In the genomic region with DNA sequence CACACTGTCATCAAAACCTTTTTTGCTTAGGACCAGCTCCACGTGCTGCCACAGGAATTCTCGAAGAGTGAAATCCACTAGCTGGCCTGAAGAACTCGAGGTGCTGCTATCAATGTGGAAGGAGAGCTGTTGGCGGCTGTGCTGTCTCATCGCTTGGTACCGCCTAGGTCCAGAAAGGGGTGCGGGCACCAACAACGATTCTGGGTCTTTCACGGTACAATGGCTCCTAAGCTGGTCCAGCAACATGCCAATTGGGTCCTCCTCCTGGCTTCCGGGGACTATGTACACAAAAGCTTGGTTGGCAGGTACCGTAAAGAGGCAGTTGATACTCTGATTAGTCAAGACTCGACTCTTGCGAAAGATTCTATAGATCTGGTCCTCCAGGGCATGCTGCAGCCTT, we compare ENCODE assay signal across 9 mouse cellular contexts. TPM values are rescaled to one million over a fixed set of nuclear protein-coding genes. Genes with fewer than 3 reads are reported as not detected.
DNase-seq lines count a peak whose midpoint lies in the region; ATAC-seq and TF ChIP-seq lines count a peak whose summit lies in the region.
"Had no signal": no experiment of that assay in that cellular context is flagged by ENCODE, and none has a peak within 500 bp of the region (broad histone marks: within the 10 kb centered on the region; RNA-seq: fewer than 3 reads in every experiment).

No protein-coding gene starts in this region.

- no peak for DNase-seq in lung, embryonic 14.5 days
- DNase-seq in lung, postnatal 14 days, result no peak
- no peak for DNase-seq in forebrain, embryonic 10.5 days (ENCODE audit: extremely low spot score, low spot score)
- DNase-seq in gastrocnemius, postnatal 36 days, result no peak
- no peak for DNase-seq in adrenal gland, adult 2 months
- no peak for DNase-seq in thymus, postnatal 10 days (ENCODE audit: low spot score in 2 of 2)
- DNase-seq: retina, postnatal 1 day had no signal

- no peak for ATAC-seq in lung, embryonic 14.5 days (ENCODE audit: insufficient read depth)
- ATAC-seq in limb, embryonic 12.5 days (ENCODE audit: insufficient number of reproducible peaks, insufficient read depth, low FRiP score, low TSS enrichment, low read depth), result no peak

- H3K9me3 ChIP-seq in lung, embryonic 14.5 days (ENCODE audit: low read depth, low read length), result no peaks in the 10 kb centered on the region
- H3K9me3 ChIP-seq in forebrain, embryonic 10.5 days, result no peaks in the 10 kb centered on the region
- no peaks in the 10 kb centered on the region for H3K9me3 ChIP-seq in limb, embryonic 12.5 days

- 86% methylated on average over 13 of the region's 13 CpGs for WGBS in lung, embryonic 14.5 days
- WGBS in forebrain, embryonic 10.5 days, result 91% methylated on average over 13 of the region's 13 CpGs
- WGBS in limb, embryonic 12.5 days, result 92% methylated on average over 13 of the region's 13 CpGs
- WGBS in small intestine, adult 2 months, result 59% methylated on average over 13 of the region's 13 CpGs

- peak overlapping the region; percentile 91; the same call in 1 of the 2 replicates for H3K9ac ChIP-seq in lung, embryonic 14.5 days
- peak overlapping the region; percentile 89; the same call in 1 of the 2 replicates for H3K9ac ChIP-seq in limb, embryonic 12.5 days (replicated peaks)

- no peaks in the 10 kb centered on the region for H3K27me3 ChIP-seq in lung, embryonic 14.5 days (ENCODE audit: insufficient read depth, low read length)
- H3K27me3 ChIP-seq in forebrain, embryonic 10.5 days (ENCODE audit: poor library complexity, severe bottlenecking), result no peaks in the 10 kb centered on the region
- no peaks in the 10 kb centered on the region for H3K27me3 ChIP-seq in limb, embryonic 12.5 days
- H3K27me3 ChIP-seq in small intestine, adult 2 months (ENCODE audit: control insufficient read depth, insufficient read depth, low read length), result no peaks in the 10 kb centered on the region

- peak overlapping the region; percentile 96 for H3K4me2 ChIP-seq in lung, embryonic 14.5 days
- H3K4me2 ChIP-seq in limb, embryonic 12.5 days, result peak overlapping the region; percentile 95

- peak overlapping the region; percentile 97 for H3K4me3 ChIP-seq in lung, embryonic 14.5 days (ENCODE audit: low read depth, low read length)
- H3K4me3 ChIP-seq in forebrain, embryonic 10.5 days, result peak overlapping the region; percentile 96
- H3K4me3 ChIP-seq in limb, embryonic 12.5 days (replicated peaks), result peak overlapping the region; percentile 89
- peak overlapping the region; percentile 100 for H3K4me3 ChIP-seq in small intestine, adult 2 months (ENCODE audit: low read depth, low read length)

- no peak for TF ChIP-seq POLR2A in small intestine, adult 2 months (IDR thresholded peaks at IDR 0.05; ENCODE audit: low read depth, low read length)

- no peak overlapping the region for H3K27ac ChIP-seq in lung, embryonic 14.5 days (ENCODE audit: low read depth)
- no peak overlapping the region for H3K27ac ChIP-seq in forebrain, embryonic 10.5 days
- no peak overlapping the region for H3K27ac ChIP-seq in limb, embryonic 12.5 days
- no peak overlapping the region for H3K27ac ChIP-seq in small intestine, adult 2 months (ENCODE audit: insufficient read depth, low read depth, low read length)

- intact Hi-C loops in gastrocnemius, postnatal 36 days (cut with DNase I), result no loop called here

- no peak for TF ChIP-seq CTCF in lung, embryonic 14.5 days (IDR thresholded peaks at IDR 0.05; ENCODE audit: low read depth)
- no peak for TF ChIP-seq CTCF in small intestine, adult 2 months (IDR thresholded peaks at IDR 0.05; ENCODE audit: extremely low read depth, insufficient read length, insufficient replicate concordance, low read depth, low read length)

- H3K4me1 ChIP-seq in lung, embryonic 14.5 days (ENCODE audit: insufficient read depth), result peaks cover 13% of the 10 kb centered on the region
- peaks cover 29% of the 10 kb centered on the region for H3K4me1 ChIP-seq in forebrain, embryonic 10.5 days
- H3K4me1 ChIP-seq in limb, embryonic 12.5 days (replicated peaks), result peaks cover 20% of the 10 kb centered on the region
- peaks cover 12% of the 10 kb centered on the region; the same call in 1 of the 2 replicates for H3K4me1 ChIP-seq in small intestine, adult 2 months (ENCODE audit: control insufficient read depth, insufficient read depth, insufficient read length, low read length)

- H3K36me3 ChIP-seq in lung, embryonic 14.5 days (ENCODE audit: insufficient read depth), result peaks cover 58% of the 10 kb centered on the region
- peaks cover 63% of the 10 kb centered on the region for H3K36me3 ChIP-seq in forebrain, embryonic 10.5 days (replicated peaks)
- peaks cover 58% of the 10 kb centered on the region for H3K36me3 ChIP-seq in limb, embryonic 12.5 days
- peaks cover 28% of the 10 kb centered on the region for H3K36me3 ChIP-seq in small intestine, adult 2 months (ENCODE audit: control insufficient read depth, insufficient read depth, low read length)

RNA-seq across cellular contexts. Expression of a gene that starts 1.1 kb away (rescaled TPM):
- 20.9 and 21.0 TPM in 2 replicates for polyA plus RNA-seq in lung, embryonic 14.5 days (2014; fragmentation: Nextera tagmentation; extraction: Ambion mirVana)
- 24.6 and 27.5 TPM in 2 replicates for polyA plus RNA-seq in forebrain, embryonic 10.5 days (2016; fragmentation: Nextera tagmentation; extraction: Ambion mirVana)
- polyA plus RNA-seq in limb, embryonic 12.5 days (2016; fragmentation: Nextera tagmentation; extraction: Ambion mirVana), result 28.2 and 31.1 TPM in 2 replicates
- polyA plus RNA-seq in small intestine, adult 2 months (2012; rRNA removed), result 1.8 and 2.4 TPM in 2 replicates
- 1 to 10 TPM; 6.8 to 7.9 TPM for total RNA-seq in gastrocnemius, postnatal 36 days (2021)
- 10 to 100 TPM; 15.6 to 25.0 TPM for total RNA-seq in adrenal gland, adult 2 months (2021)
- 3.4 and 5.2 TPM in 2 replicates for polyA plus RNA-seq in adrenal gland, adult 2 months (2012; rRNA removed)

RNA-seq across cellular contexts. Expression of a gene that starts 11.6 kb away (rescaled TPM):
- 18.7 and 19.5 TPM in 2 replicates for polyA plus RNA-seq in lung, embryonic 14.5 days (2014; fragmentation: Nextera tagmentation; extraction: Ambion mirVana)
- polyA plus RNA-seq in forebrain, embryonic 10.5 days (2016; fragmentation: Nextera tagmentation; extraction: Ambion mirVana), result 42.5 and 45.3 TPM in 2 replicates
- polyA plus RNA-seq in limb, embryonic 12.5 days (2016; fragmentation: Nextera tagmentation; extraction: Ambion mirVana), result 28.4 and 30.6 TPM in 2 replicates
- 10.6 and 61.1 TPM in 2 replicates for polyA plus RNA-seq in small intestine, adult 2 months (2012; rRNA removed)
- 1 to 10 TPM; 2.9 to 3.5 TPM for total RNA-seq in gastrocnemius, postnatal 36 days (2021)
- 1 to 10 TPM; 3.1 to 6.4 TPM for total RNA-seq in adrenal gland, adult 2 months (2021)
- 0.95 and 1.1 TPM in 2 replicates for polyA plus RNA-seq in adrenal gland, adult 2 months (2012; rRNA removed)

RNA-seq across cellular contexts. Expression of a gene that starts 23.0 kb away (rescaled TPM):
- polyA plus RNA-seq in lung, embryonic 14.5 days (2014; fragmentation: Nextera tagmentation; extraction: Ambion mirVana), result 23.0 and 23.1 TPM in 2 replicates
- polyA plus RNA-seq in forebrain, embryonic 10.5 days (2016; fragmentation: Nextera tagmentation; extraction: Ambion mirVana), result 17.6 and 17.7 TPM in 2 replicates
- polyA plus RNA-seq in limb, embryonic 12.5 days (2016; fragmentation: Nextera tagmentation; extraction: Ambion mirVana), result 7.4 and 9.4 TPM in 2 replicates
- polyA plus RNA-seq in small intestine, adult 2 months (2012; rRNA removed), result 0.14 and 0.42 TPM in 2 replicates
- total RNA-seq in gastrocnemius, postnatal 36 days (2021), result under 1 TPM; 0.31 to 0.35 TPM
- total RNA-seq in adrenal gland, adult 2 months (2021), result 1 to 10 TPM in 1 of 2 experiments, under 1 TPM in 1; 0.95 to 1.0 TPM
- 0.04 and 0.21 TPM in 2 replicates for polyA plus RNA-seq in adrenal gland, adult 2 months (2012; rRNA removed)

RNA-seq across cellular contexts. Expression of a gene that starts 23.6 kb away (rescaled TPM):
- polyA plus RNA-seq in lung, embryonic 14.5 days (2014; fragmentation: Nextera tagmentation; extraction: Ambion mirVana), result 75.2 and 81.7 TPM in 2 replicates
- 112 and 119 TPM in 2 replicates for polyA plus RNA-seq in forebrain, embryonic 10.5 days (2016; fragmentation: Nextera tagmentation; extraction: Ambion mirVana)
- polyA plus RNA-seq in limb, embryonic 12.5 days (2016; fragmentation: Nextera tagmentation; extraction: Ambion mirVana), result 101 and 103 TPM in 2 replicates
- polyA plus RNA-seq in small intestine, adult 2 months (2012; rRNA removed), result 0.69 and 1.0 TPM in 2 replicates
- total RNA-seq in gastrocnemius, postnatal 36 days (2021), result 1 to 10 TPM; 2.6 to 3.4 TPM
- total RNA-seq in adrenal gland, adult 2 months (2021), result 1 to 10 TPM; 4.6 to 6.7 TPM
- polyA plus RNA-seq in adrenal gland, adult 2 months (2012; rRNA removed), result 0.90 and 0.94 TPM in 2 replicates

RNA-seq across cellular contexts. Expression of a gene that starts 41.4 kb away (rescaled TPM):
- 33.1 and 35.9 TPM in 2 replicates for polyA plus RNA-seq in lung, embryonic 14.5 days (2014; fragmentation: Nextera tagmentation; extraction: Ambion mirVana)
- 75.0 and 76.2 TPM in 2 replicates for polyA plus RNA-seq in forebrain, embryonic 10.5 days (2016; fragmentation: Nextera tagmentation; extraction: Ambion mirVana)
- polyA plus RNA-seq in limb, embryonic 12.5 days (2016; fragmentation: Nextera tagmentation; extraction: Ambion mirVana), result 33.2 and 35.1 TPM in 2 replicates
- polyA plus RNA-seq in small intestine, adult 2 months (2012; rRNA removed), result 0.56 and 0.85 TPM in 2 replicates
- 1 to 10 TPM; 2.9 TPM for total RNA-seq in gastrocnemius, postnatal 36 days (2021)
- 10 to 100 TPM; 13.4 to 16.6 TPM for total RNA-seq in adrenal gland, adult 2 months (2021)
- 1.2 and 1.9 TPM in 2 replicates for polyA plus RNA-seq in adrenal gland, adult 2 months (2012; rRNA removed)
